In the genomic region with DNA sequence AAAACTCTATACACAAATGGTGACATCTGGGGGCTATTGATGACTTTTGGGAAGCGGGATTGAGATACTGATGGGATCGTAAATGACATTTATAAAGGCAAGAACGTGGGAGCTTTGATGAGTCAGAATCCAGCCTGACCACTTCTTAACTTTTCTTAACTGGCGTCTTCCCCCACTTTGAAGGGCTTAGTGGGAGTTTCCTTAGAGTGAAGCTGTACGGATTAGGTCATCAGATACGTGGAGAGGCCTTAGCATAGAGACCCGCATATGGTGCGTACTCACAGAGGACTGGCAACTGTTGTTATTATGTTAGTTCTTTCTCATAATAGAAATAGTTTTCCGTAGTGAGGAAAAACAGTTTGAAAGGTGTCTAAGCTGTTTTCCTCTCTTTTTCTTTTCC, we compare ENCODE assay signal across 27 mouse cellular contexts.
"Had no signal": no experiment of that assay in that cellular context is flagged by ENCODE, and none has a peak within 500 bp of the region (broad histone marks: within the 10 kb centered on the region; RNA-seq: fewer than 3 reads in every experiment).

No protein-coding gene starts in this region.

- DNase-seq: gastrocnemius, adult 2 months; gastrocnemius, postnatal 10 days; gastrocnemius, postnatal 25 days; heart, adult 2 months; heart, postnatal 14 days; heart, postnatal 4 days; kidney, adult 18-20 months; kidney, adult 9 months; kidney, postnatal 10 days; kidney, postnatal 25 days; kidney, postnatal 4 days; liver had no signal

- H3K27ac ChIP-seq: gastrocnemius, adult 2 months; heart, adult 2 months; heart, embryonic 13.5 days; heart, embryonic 15.5 days; hindbrain, embryonic 10.5 days; hindbrain, embryonic 12.5 days; hindbrain, embryonic 14.5 days; intestine, embryonic 15.5 days; layer of hippocampus, adult 2 months; left cerebral cortex, adult 2 months; limb, embryonic 10.5 days; limb, embryonic 12.5 days had no signal

- H3K4me3 ChIP-seq: gastrocnemius, adult 2 months; heart, adult 2 months; heart, embryonic 13.5 days; heart, embryonic 15.5 days; hindbrain, embryonic 10.5 days; hindbrain, embryonic 12.5 days; intestine, embryonic 15.5 days; layer of hippocampus, adult 2 months; left cerebral cortex, adult 2 months; limb, embryonic 10.5 days; limb, embryonic 12.5 days had no signal

- H3K4me2 ChIP-seq: heart, embryonic 11.5 days; heart, embryonic 13.5 days; heart, embryonic 15.5 days; hindbrain, embryonic 12.5 days; hindbrain, embryonic 14.5 days; intestine, embryonic 15.5 days; limb, embryonic 12.5 days; liver, embryonic 11.5 days had no signal

- ATAC-seq: hindbrain, embryonic 16.5 days; inflammation-experienced regulatory T-cells, adult 6 months; intestine, embryonic 15.5 days; intestine, postnatal 0 days had no signal

- H3K36me3 ChIP-seq: heart, embryonic 15.5 days; hindbrain, embryonic 10.5 days; hindbrain, embryonic 12.5 days; intestine, embryonic 15.5 days had no signal

- H3K27me3 ChIP-seq: heart, embryonic 13.5 days; heart, embryonic 15.5 days; hindbrain, embryonic 12.5 days; intestine, embryonic 15.5 days; limb, embryonic 12.5 days had no signal

- H3K9me3 ChIP-seq: heart, embryonic 13.5 days; heart, embryonic 15.5 days; hindbrain, embryonic 10.5 days; hindbrain, embryonic 12.5 days; intestine, embryonic 15.5 days; limb, embryonic 10.5 days; limb, embryonic 12.5 days had no signal

- H3K9ac ChIP-seq: heart, embryonic 13.5 days; heart, embryonic 15.5 days; hindbrain, embryonic 12.5 days; hindbrain, embryonic 14.5 days; intestine, embryonic 15.5 days; limb, embryonic 12.5 days had no signal
